Mouse (Mus musculus): ENCODE data around the gene Lrmda. TPM values are rescaled to one million over a fixed set of nuclear protein-coding genes. Genes with fewer than 3 reads are reported as not detected.

Lrmda gene
- polyA plus RNA-seq, 1 experiment from 2014 or later: 0.22 TPM

GRCm38 (mm10) chr14:23015321-23016067, 996.0 kb downstream of the Lrmda start:
- H3K9me3 ChIP-seq: no peaks in the 10 kb centered on the region
- H3K4me3 ChIP-seq (replicated peaks): no peak overlapping the region
- H3K4me2 ChIP-seq: no peak overlapping the region
- H3K36me3 ChIP-seq (replicated peaks): no peaks in the 10 kb centered on the region
- H3K4me1 ChIP-seq: peaks cover 19% of the 10 kb centered on the region
- ATAC-seq (ENCODE audit: low FRiP score): no peak
- H3K9ac ChIP-seq: no peak overlapping the region
- H3K27ac ChIP-seq: 0 out of 2 replicates have a peak overlapping the region, but pooled peaks have one; percentile 36
- no peaks in the 10 kb centered on the region for H3K27me3 ChIP-seq
- 38% methylated on average over 16 of the region's 16 CpGs for WGBS

GRCm38 (mm10) chr14:23016068-23016611, 996.6 kb downstream of the Lrmda start:
- ATAC-seq (ENCODE audit: low FRiP score): no peak
- no peaks in the 10 kb centered on the region for H3K9me3 ChIP-seq
- WGBS: 64% methylated on average over 1 of the region's 1 CpGs
- no peak overlapping the region for H3K27ac ChIP-seq
- no peaks in the 10 kb centered on the region for H3K36me3 ChIP-seq (replicated peaks)
- H3K27me3 ChIP-seq: no peaks in the 10 kb centered on the region
- no peak overlapping the region for H3K4me3 ChIP-seq (replicated peaks)
- H3K4me2 ChIP-seq: no peak overlapping the region
- H3K4me1 ChIP-seq: peaks cover 19% of the 10 kb centered on the region
- H3K9ac ChIP-seq: no peak overlapping the region

- Histone ChIP-seq H3K4me3 (replicated peaks) (no peak overlapping the region), H3K36me3 (replicated peaks) (no peaks in the 10 kb centered on the region), H3K4me2 (no peak overlapping the region), H3K9ac (no peak overlapping the region), H3K27ac (no peak overlapping the region), H3K27me3 (0 out of 2 replicates have a peak, but pooled peaks cover 11% of the 10 kb centered on the region), H3K9me3 (no peaks in the 10 kb centered on the region), H3K4me1 (no peaks in the 10 kb centered on the region)
- no peak for ATAC-seq (ENCODE audit: low FRiP score)
- WGBS: 89% methylated on average over 7 of the region's 7 CpGs
These were observed 1021.5 kb downstream of the Lrmda start for GRCm38 (mm10) chr14:23041002-23041401.

- H3K4me2 ChIP-seq: no peak overlapping the region
- no peak overlapping the region for H3K27ac ChIP-seq
- 20% methylated on average over 1 of the region's 1 CpGs for WGBS
- no peaks in the 10 kb centered on the region for H3K4me1 ChIP-seq
- no peaks in the 10 kb centered on the region for H3K36me3 ChIP-seq (replicated peaks)
- ATAC-seq (ENCODE audit: low FRiP score): no peak
- no peaks in the 10 kb centered on the region for H3K9me3 ChIP-seq
- no peak overlapping the region for H3K9ac ChIP-seq
- no peak overlapping the region for H3K4me3 ChIP-seq (replicated peaks)
- peaks cover 23% of the 10 kb centered on the region; the same call in 1 of the 2 replicates for H3K27me3 ChIP-seq
These were observed 1025.8 kb downstream of the Lrmda start for GRCm38 (mm10) chr14:23045322-23045721.

- no peaks in the 10 kb centered on the region for H3K4me1 ChIP-seq
- 18% methylated on average over 4 of the region's 4 CpGs for WGBS
- H3K4me2 ChIP-seq: no peak overlapping the region
- peaks cover 23% of the 10 kb centered on the region; the same call in 1 of the 2 replicates for H3K27me3 ChIP-seq
- H3K36me3 ChIP-seq (replicated peaks): no peaks in the 10 kb centered on the region
- no peak overlapping the region for H3K4me3 ChIP-seq (replicated peaks)
- H3K9me3 ChIP-seq: no peaks in the 10 kb centered on the region
- H3K27ac ChIP-seq: no peak overlapping the region
- H3K9ac ChIP-seq: no peak overlapping the region
- ATAC-seq (ENCODE audit: low FRiP score): no peak
These were observed 1026.8 kb downstream of the Lrmda start for GRCm38 (mm10) chr14:23046330-23046729.

- Histone ChIP-seq H3K27me3 (peaks cover 12% of the 10 kb centered on the region; the same call in 1 of the 2 replicates), H3K36me3 (replicated peaks) (no peaks in the 10 kb centered on the region), H3K4me1 (peaks cover 9% of the 10 kb centered on the region), H3K4me3 (replicated peaks) (no peak overlapping the region), H3K4me2 (no peak overlapping the region), H3K27ac (no peak overlapping the region), H3K9me3 (no peaks in the 10 kb centered on the region), H3K9ac (no peak overlapping the region)
- 86% methylated on average over 7 of the region's 7 CpGs for WGBS
- ATAC-seq (ENCODE audit: low FRiP score): no peak
These were observed 1031.9 kb downstream of the Lrmda start for GRCm38 (mm10) chr14:23051441-23051840.

GRCm38 (mm10) chr14:23052833-23053592, 1033.5 kb downstream of the Lrmda start:
- Histone ChIP-seq H3K36me3 (replicated peaks) (no peaks in the 10 kb centered on the region), H3K27ac (no peak overlapping the region), H3K9me3 (no peaks in the 10 kb centered on the region), H3K27me3 (no peaks in the 10 kb centered on the region), H3K4me2 (no peak overlapping the region), H3K4me3 (replicated peaks) (no peak overlapping the region), H3K9ac (no peak overlapping the region), H3K4me1 (peaks cover 9% of the 10 kb centered on the region)
- no peak for ATAC-seq (ENCODE audit: low FRiP score)
- 55% methylated on average over 11 of the region's 11 CpGs for WGBS

GRCm38 (mm10) chr14:23057228-23057976, 1037.9 kb downstream of the Lrmda start:
- Histone ChIP-seq H3K9me3 (no peaks in the 10 kb centered on the region), H3K4me2 (no peak overlapping the region), H3K4me3 (replicated peaks) (no peak overlapping the region), H3K9ac (no peak overlapping the region), H3K27ac (no peak overlapping the region), H3K27me3 (no peaks in the 10 kb centered on the region), H3K36me3 (replicated peaks) (no peaks in the 10 kb centered on the region), H3K4me1 (peaks cover 9% of the 10 kb centered on the region)
- no peak for ATAC-seq (ENCODE audit: low FRiP score)
- WGBS: 92% methylated on average over 6 of the region's 6 CpGs

GRCm38 (mm10) chr14:23057987-23058386, 1038.5 kb downstream of the Lrmda start:
- H3K36me3 ChIP-seq (replicated peaks): no peaks in the 10 kb centered on the region
- 92% methylated on average over 2 of the region's 2 CpGs for WGBS

GRCm38 (mm10) chr14:23078719-23079118, 1059.2 kb downstream of the Lrmda start:
- no peak overlapping the region for H3K4me3 ChIP-seq (replicated peaks)
- H3K27me3 ChIP-seq: no peaks in the 10 kb centered on the region
- H3K36me3 ChIP-seq (replicated peaks): no peaks in the 10 kb centered on the region
- no peak for ATAC-seq (ENCODE audit: low FRiP score)
- H3K9ac ChIP-seq: no peak overlapping the region
- no peaks in the 10 kb centered on the region for H3K4me1 ChIP-seq
- H3K27ac ChIP-seq: no peak overlapping the region
- 82% methylated on average over 1 of the region's 1 CpGs for WGBS
- H3K9me3 ChIP-seq: no peaks in the 10 kb centered on the region
- H3K4me2 ChIP-seq: no peak overlapping the region

More at GRCm38 (mm10) chr14:23057987-23058386, 1038.5 kb downstream of the Lrmda start:
- Histone ChIP-seq H3K4me3 (replicated peaks) (no peak overlapping the region), H3K4me2 (no peak overlapping the region), H3K4me1 (peaks cover 4% of the 10 kb centered on the region), H3K9me3 (no peaks in the 10 kb centered on the region), H3K27me3 (no peaks in the 10 kb centered on the region), H3K27ac (no peak overlapping the region), H3K9ac (no peak overlapping the region)
- ATAC-seq (ENCODE audit: low FRiP score): no peak

- no peaks in the 10 kb centered on the region for H3K36me3 ChIP-seq (replicated peaks)
- H3K27me3 ChIP-seq: no peaks in the 10 kb centered on the region
- H3K27ac ChIP-seq: no peak overlapping the region
- H3K9ac ChIP-seq: no peak overlapping the region
- 77% methylated on average over 1 of the region's 1 CpGs for WGBS
- no peaks in the 10 kb centered on the region for H3K4me1 ChIP-seq
- H3K4me2 ChIP-seq: no peak overlapping the region
- ATAC-seq (ENCODE audit: low FRiP score): no peak
- no peak overlapping the region for H3K4me3 ChIP-seq (replicated peaks)
- no peaks in the 10 kb centered on the region for H3K9me3 ChIP-seq
These were observed 1064.8 kb downstream of the Lrmda start for GRCm38 (mm10) chr14:23084241-23084773.

- H3K4me3 ChIP-seq (replicated peaks): no peak overlapping the region
- ATAC-seq (ENCODE audit: low FRiP score): no peak
- no peak overlapping the region for H3K4me2 ChIP-seq
- no peak overlapping the region for H3K27ac ChIP-seq
- no peaks in the 10 kb centered on the region for H3K27me3 ChIP-seq
- H3K9me3 ChIP-seq: no peaks in the 10 kb centered on the region
- no peak overlapping the region for H3K9ac ChIP-seq
- no peaks in the 10 kb centered on the region for H3K36me3 ChIP-seq (replicated peaks)
- H3K4me1 ChIP-seq: no peaks in the 10 kb centered on the region
- WGBS: 77% methylated on average over 1 of the region's 1 CpGs
These were observed 1065.3 kb downstream of the Lrmda start for GRCm38 (mm10) chr14:23084797-23085196.
